Mouse (Mus musculus): ENCODE data around the gene Olfr344.

- no peak for TF ChIP-seq ZKSCAN1 (IDR thresholded peaks at IDR 0.05; ENCODE audit: borderline replicate concordance, low read depth, low read length)
- TF ChIP-seq POLR2AphosphoS2 (IDR thresholded peaks at IDR 0.05; ENCODE audit: low read depth, low read length), result no peak
- TF ChIP-seq MXI1 (IDR thresholded peaks at IDR 0.05; ENCODE audit: low read depth, low read length), result no peak
- no peak for TF ChIP-seq EP300 (IDR thresholded peaks at IDR 0.05; ENCODE audit: low read length)
- no peak for TF ChIP-seq NELFE (IDR thresholded peaks at IDR 0.05; ENCODE audit: low read depth, low read length)
- TF ChIP-seq MAZ (IDR thresholded peaks at IDR 0.05; ENCODE audit: low read depth, low read length), result no peak
- no peak for TF ChIP-seq MAX (IDR thresholded peaks at IDR 0.05; ENCODE audit: low read length)
- no peak for TF ChIP-seq POLR2A (IDR thresholded peaks at IDR 0.05; ENCODE audit: low read depth, low read length)
- no peak for TF ChIP-seq SIN3A (IDR thresholded peaks at IDR 0.05; ENCODE audit: low read length)
- TF ChIP-seq CTCF (conservative IDR thresholded peaks at IDR 0.05 in 1 of 2, IDR thresholded peaks at IDR 0.05 in 1 of 2; ENCODE audit: low read depth in 2 of 2, low read length in 2 of 2), result no peak
Measured at GRCm38 (mm10) chr2:36524698-36525097, 41.8 kb upstream of the Olfr344 start, which contains the start of gene Olfr342.
